Mouse (Mus musculus) ES-CJ7 (cell line): ENCODE results near the gene Mroh8.
"Not testable (repeated sequence)": the region's sequence is repeated elsewhere in the genome, so short reads cannot be mapped to it uniquely, and the experiment has no call there.

Experiments used
- DNase-seq: peaks from one replicate; pipeline ENCODE4 v3.0.0; 2011; ENCODE audit warnings: low read depth, low spot score

Gene Mroh8

GRCm38 (mm10) chr2:157201081-157201830 is 78.1 kb downstream of the Mroh8 start:
- no peak for DNase-seq

GRCm38 (mm10) chr2:157198405-157198804 is 80.9 kb downstream of the Mroh8 start:
- not testable (repeated sequence) for DNase-seq

GRCm38 (mm10) chr2:157190651-157191050 is 88.7 kb downstream of the Mroh8 start:
- peak; percentile 32 for DNase-seq

- no peak for DNase-seq
These were observed 92.1 kb downstream of the Mroh8 start for GRCm38 (mm10) chr2:157187223-157187622.

- peak; percentile 83 for DNase-seq
These were observed 92.8 kb downstream of the Mroh8 start for GRCm38 (mm10) chr2:157186504-157186903.

- DNase-seq, result no peak
These were observed 94.2 kb downstream of the Mroh8 start for GRCm38 (mm10) chr2:157185022-157185660.

GRCm38 (mm10) chr2:157178167-157178566 is 101.2 kb downstream of the Mroh8 start:
- DNase-seq, result no peak

GRCm38 (mm10) chr2:157176248-157176647 is 103.1 kb downstream of the Mroh8 start:
- DNase-seq, result no peak

- peak; percentile 28 for DNase-seq
These were observed 104.9 kb downstream of the Mroh8 start for GRCm38 (mm10) chr2:157174416-157174815.

GRCm38 (mm10) chr2:157173555-157173954 is 105.8 kb downstream of the Mroh8 start:
- DNase-seq, result no peak

- DNase-seq, result no peak
These were observed 106.4 kb downstream of the Mroh8 start for GRCm38 (mm10) chr2:157172984-157173383.

- DNase-seq, result no peak
These were observed 108.7 kb downstream of the Mroh8 start for GRCm38 (mm10) chr2:157170626-157171025.

- no peak for DNase-seq
These were observed 109.2 kb downstream of the Mroh8 start for GRCm38 (mm10) chr2:157170166-157170565.

GRCm38 (mm10) chr2:157166371-157167080 is 112.8 kb downstream of the Mroh8 start:
- no peak for DNase-seq

GRCm38 (mm10) chr2:157165312-157166224 is 113.8 kb downstream of the Mroh8 start:
- not testable (repeated sequence) for DNase-seq

GRCm38 (mm10) chr2:157164101-157164500 is 115.2 kb downstream of the Mroh8 start:
- DNase-seq, result no peak
